Mouse (Mus musculus) cerebellum, adult 2 months (tissue): ENCODE measurements around the gene Nxpe4. TPM values are rescaled to one million over a fixed set of nuclear protein-coding genes. Genes with fewer than 3 reads are reported as not detected.
"Not testable (repeated sequence)": the region's sequence is repeated elsewhere in the genome, so short reads cannot be mapped to it uniquely, and the experiment has no call there.

Experiments
- DNase-seq, 2 experiments: peaks; one replicate each; pipeline ENCODE4 v3.0.0; 2021
- H3K27ac ChIP-seq: fragments of 200-500 bp; 2 replicates; pipeline ENCODE4 v1.5.1; 2012; ENCODE audit warnings: low read length, control low read depth, inconsistent platforms; ENCODE audit not compliant: insufficient read depth
- H3K27me3 ChIP-seq: fragments of 200-500 bp; 2 replicates; pipeline ENCODE4 v1.6.1; 2012; ENCODE audit warnings: inconsistent platforms, mild to moderate bottlenecking, low read length, moderate library complexity; ENCODE audit not compliant: control insufficient read depth, insufficient read depth
- H3K4me1 ChIP-seq: fragments of 200-500 bp; 2 replicates; pipeline ENCODE4 v1.6.1; 2011; ENCODE audit warnings: low read length; ENCODE audit not compliant: control insufficient read depth, insufficient read depth
- H3K4me3 ChIP-seq: fragments of 200-500 bp; replicated peaks from 2 replicates; pipeline ENCODE3; 2011; ENCODE audit warnings: mild to moderate bottlenecking, low read depth, low read length, control low read depth; ENCODE audit not compliant: insufficient read depth
- CTCF ChIP-seq: fragments of 200-500 bp; IDR thresholded peaks from 2 replicates; pipeline ENCODE4 v1.5.1; 2011; ENCODE audit warnings: low read depth, mild to moderate bottlenecking, control low read depth, low read length, moderate library complexity, borderline replicate concordance; ENCODE audit not compliant: insufficient read depth
- POLR2A ChIP-seq: fragments of 200-500 bp; IDR thresholded peaks from 2 replicates; pipeline ENCODE4 v1.6.1; 2011; ENCODE audit warnings: low read length, control low read depth, borderline replicate concordance; ENCODE audit not compliant: insufficient read depth
- WGBS: fragments of 180-500 bp; shearing (Covaris S2); methylation state at CpG from one replicate; pipeline ENCODE4 v1.1.7; 2018; 5-methylcytosine and 5-hydroxymethylcytosine counted together
- polyA plus RNA-seq: library from polyadenylated mRNA; depleted of rRNA; stranded (reverse); fragments of >200 nt; gene quantifications from 2 replicates; pipeline ENCODE4 v1.2.3, GENCODE M21; 2012

The Nxpe4 gene
- polyA plus RNA-seq, 1 experiment = 7.6 TPM

DNA sequence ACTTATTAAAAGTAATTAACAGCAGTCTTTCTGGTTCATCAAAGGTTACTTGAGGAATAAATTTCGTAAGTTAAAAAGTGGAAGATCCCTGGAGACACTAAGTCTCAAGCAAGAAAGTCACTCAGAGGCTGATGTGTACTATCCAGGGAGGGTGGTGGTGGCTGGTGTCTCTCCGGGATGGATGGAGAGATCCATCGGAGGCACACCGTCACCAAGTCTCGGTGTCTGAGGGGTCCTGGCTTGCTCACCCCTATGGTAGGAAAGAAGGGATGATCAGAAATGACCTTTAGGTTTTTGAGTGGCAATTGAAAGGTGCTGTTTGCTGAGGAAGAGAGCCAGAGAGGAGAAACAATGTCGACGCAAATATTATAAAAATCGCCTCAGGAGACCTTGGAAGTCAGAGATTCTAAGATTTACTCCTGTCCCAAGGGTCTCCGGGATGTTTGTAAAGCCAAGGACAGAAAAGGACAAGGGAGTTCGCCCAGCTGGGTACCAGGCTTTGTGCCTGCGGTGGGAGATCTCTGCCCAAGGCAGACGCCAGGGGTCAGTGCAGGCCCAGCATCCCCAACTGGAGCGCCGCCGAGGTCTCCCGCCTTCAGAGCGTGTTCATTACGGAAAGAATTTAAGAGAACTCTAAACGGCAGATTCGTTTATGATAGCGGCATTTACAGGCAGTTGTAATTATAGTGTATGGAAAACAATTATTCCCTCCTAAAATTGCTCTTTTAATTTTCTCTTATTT is 104.6 kb downstream of the Nxpe4 start:
- no peaks in the 10 kb centered on the region for H3K4me1 ChIP-seq
- H3K27me3 ChIP-seq = no peaks in the 10 kb centered on the region
- H3K4me3 ChIP-seq = peak overlapping the region; percentile 73
- no peak overlapping the region for H3K27ac ChIP-seq
- DNase-seq = peak; percentile 67 to 74
- TF ChIP-seq CTCF = peak; percentile 69
- no peak for TF ChIP-seq POLR2A
- WGBS = 12% methylated on average over 21 of the region's 21 CpGs

DNA sequence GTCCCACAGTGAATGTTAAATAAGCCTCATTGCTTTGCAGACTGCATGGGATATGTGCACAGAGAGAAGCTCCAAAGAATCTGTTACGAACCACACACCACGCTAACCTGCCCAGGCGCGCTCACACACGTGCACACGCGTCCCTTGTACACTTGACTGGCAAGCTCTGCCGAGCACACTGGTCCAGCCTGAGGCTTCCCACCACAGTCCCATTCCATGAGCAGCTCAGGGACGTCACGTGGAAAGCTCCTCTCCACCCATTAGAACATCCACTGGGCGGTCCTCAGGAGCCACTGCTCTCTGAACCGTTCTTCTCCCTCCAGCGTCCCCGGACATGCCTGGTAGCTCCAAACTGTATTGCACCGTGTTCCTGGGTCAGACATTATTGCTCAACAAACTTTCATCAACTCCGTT is 105.2 kb downstream of the Nxpe4 start:
- peak; percentile 40 to 47 for DNase-seq

GRCm38 (mm10) chr9:48267960-48268359 is 106.1 kb downstream of the Nxpe4 start:
- TF ChIP-seq POLR2A = no peak
- no peak for TF ChIP-seq CTCF
- Histone ChIP-seq H3K4me3 (no peak overlapping the region), H3K4me1 (no peaks in the 10 kb centered on the region), H3K27me3 (no peaks in the 10 kb centered on the region), H3K27ac (no peak overlapping the region)
- DNase-seq = peak in 1 of 2 experiments; percentile 38
- 9% methylated on average over 1 of the region's 1 CpGs for WGBS

More for the DNA sequence above, 105.2 kb downstream of the Nxpe4 start:
- Histone ChIP-seq H3K27me3 (no peaks in the 10 kb centered on the region), H3K27ac (no peak overlapping the region), H3K4me1 (no peaks in the 10 kb centered on the region), H3K4me3 (peak overlapping the region; percentile 73)
- WGBS = under 1% methylated on average over 16 of the region's 16 CpGs
- no peak for TF ChIP-seq POLR2A
- no peak for TF ChIP-seq CTCF

DNA sequence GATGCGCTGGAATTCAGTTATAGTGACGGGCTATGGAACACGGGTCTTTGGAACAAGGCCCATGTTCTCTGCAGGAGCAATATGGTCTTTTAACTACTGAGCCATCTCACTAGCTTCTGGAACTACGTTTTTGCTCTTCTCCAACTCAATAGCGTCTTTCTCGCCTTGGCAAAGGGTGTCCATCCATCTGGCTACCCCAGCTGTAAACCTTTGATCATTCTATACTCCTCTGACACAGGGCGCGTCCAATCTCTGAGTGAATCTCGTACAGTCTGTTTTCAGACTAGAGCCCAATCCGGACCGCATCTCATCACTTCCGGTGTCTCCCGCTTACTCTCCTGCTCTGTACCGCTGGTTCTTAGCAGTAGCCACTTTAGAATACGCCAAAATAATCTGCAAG is 115.0 kb downstream of the Nxpe4 start:
- 19% methylated on average over 15 of the region's 15 CpGs for WGBS
- Histone ChIP-seq H3K27me3 (no peaks in the 10 kb centered on the region), H3K27ac (no peak overlapping the region), H3K4me3 (peak overlapping the region; percentile 58), H3K4me1 (no peaks in the 10 kb centered on the region)
- DNase-seq = peak; percentile 5 to 9
- TF ChIP-seq CTCF (no peak), POLR2A (no peak)

- H3K4me3 ChIP-seq = no peak overlapping the region
- no peak for TF ChIP-seq POLR2A
- no peak for TF ChIP-seq CTCF
- no peak for DNase-seq
- no peaks in the 10 kb centered on the region for H3K4me1 ChIP-seq
- no peak overlapping the region for H3K27ac ChIP-seq
- no peaks in the 10 kb centered on the region for H3K27me3 ChIP-seq
- WGBS = 86% methylated on average over 8 of the region's 8 CpGs
Observed at GRCm38 (mm10) chr9:48284221-48284620, 122.4 kb downstream of the Nxpe4 start.

DNA sequence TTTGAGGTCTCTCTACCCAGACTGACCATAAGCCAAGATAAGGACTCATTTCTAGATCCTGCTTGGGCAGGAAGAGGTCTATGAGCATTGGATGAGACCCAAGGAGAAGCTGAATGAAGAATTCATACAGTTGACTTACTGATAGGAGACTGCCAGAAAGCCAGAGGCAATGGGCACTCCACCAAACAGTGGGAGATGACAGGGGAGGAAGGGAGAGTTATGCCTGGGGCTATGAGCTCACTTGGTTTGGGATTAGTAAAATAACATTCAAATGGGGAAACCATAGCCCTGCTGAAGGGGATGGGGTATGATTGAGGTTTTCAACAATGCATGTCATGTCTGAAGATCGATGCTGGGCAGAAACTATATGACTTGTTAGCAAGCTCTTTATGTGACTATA is 128.5 kb downstream of the Nxpe4 start:
- Histone ChIP-seq H3K27me3 (no peaks in the 10 kb centered on the region), H3K4me3 (no peak overlapping the region), H3K27ac (no peak overlapping the region), H3K4me1 (no peaks in the 10 kb centered on the region)
- no peak for TF ChIP-seq POLR2A
- no peak for TF ChIP-seq CTCF
- WGBS = 100% methylated on average over 1 of the region's 1 CpGs
- no peak for DNase-seq

DNA sequence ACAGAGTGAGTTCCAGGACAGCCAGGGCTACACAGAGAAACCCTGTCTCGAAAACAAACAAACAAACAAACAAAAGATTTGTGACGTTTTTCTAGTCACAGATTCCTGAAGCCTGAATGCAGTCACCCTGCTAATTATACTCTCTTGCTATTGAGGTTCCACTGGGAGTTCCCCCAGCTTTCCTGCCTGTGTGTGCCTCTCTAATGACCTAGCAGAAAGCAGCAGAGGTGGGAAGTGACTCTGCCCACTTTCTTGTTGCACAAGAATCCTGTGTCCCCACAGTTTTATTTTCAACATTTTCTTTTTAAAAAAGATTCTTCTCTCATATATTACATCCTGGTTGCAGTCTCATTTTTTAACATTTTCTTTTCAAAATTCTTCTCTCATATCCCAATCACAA is 132.9 kb downstream of the Nxpe4 start:
- DNase-seq = no peak
- Histone ChIP-seq H3K4me1 (no peaks in the 10 kb centered on the region), H3K4me3 (no peak overlapping the region), H3K27ac (no peak overlapping the region), H3K27me3 (no peaks in the 10 kb centered on the region)
- no peak for TF ChIP-seq CTCF
- TF ChIP-seq POLR2A = no peak
- 79% methylated on average over 2 of the region's 2 CpGs for WGBS

GRCm38 (mm10) chr9:48298983-48299382 is 137.2 kb downstream of the Nxpe4 start:
- H3K4me1 ChIP-seq = no peaks in the 10 kb centered on the region
- no peak for DNase-seq
- TF ChIP-seq POLR2A = no peak
- no peak for TF ChIP-seq CTCF
- no peaks in the 10 kb centered on the region for H3K27me3 ChIP-seq
- H3K4me3 ChIP-seq = no peak overlapping the region
- 93% methylated on average over 7 of the region's 7 CpGs for WGBS
- H3K27ac ChIP-seq = no peak overlapping the region

DNA sequence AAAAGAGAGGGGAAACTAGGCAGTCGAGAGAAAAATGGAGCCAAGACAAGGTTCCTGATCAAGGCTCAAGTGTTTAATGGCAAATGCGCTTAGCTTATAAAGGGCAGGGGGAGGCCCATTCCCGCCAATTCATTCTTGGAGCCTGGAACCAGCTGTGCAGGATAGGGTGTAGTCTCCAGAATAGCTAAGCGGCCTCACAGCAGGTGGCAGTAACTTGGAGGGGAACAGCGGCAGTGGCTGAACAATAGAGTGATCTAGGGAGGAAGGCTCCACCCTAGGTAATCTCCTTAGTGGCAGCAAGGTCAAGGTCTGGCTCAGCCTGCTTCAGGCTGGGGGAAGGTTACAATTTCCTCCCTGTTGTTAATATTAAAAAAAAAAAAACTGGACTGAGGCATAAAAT is 141.7 kb downstream of the Nxpe4 start:
- not testable (repeated sequence) for H3K27me3 ChIP-seq, H3K4me1 ChIP-seq, H3K27ac ChIP-seq, DNase-seq, H3K4me3 ChIP-seq
- WGBS = 37% methylated on average over 5 of the region's 5 CpGs
